31 mouse cellular contexts compared by ENCODE assay signal in the genomic region with DNA sequence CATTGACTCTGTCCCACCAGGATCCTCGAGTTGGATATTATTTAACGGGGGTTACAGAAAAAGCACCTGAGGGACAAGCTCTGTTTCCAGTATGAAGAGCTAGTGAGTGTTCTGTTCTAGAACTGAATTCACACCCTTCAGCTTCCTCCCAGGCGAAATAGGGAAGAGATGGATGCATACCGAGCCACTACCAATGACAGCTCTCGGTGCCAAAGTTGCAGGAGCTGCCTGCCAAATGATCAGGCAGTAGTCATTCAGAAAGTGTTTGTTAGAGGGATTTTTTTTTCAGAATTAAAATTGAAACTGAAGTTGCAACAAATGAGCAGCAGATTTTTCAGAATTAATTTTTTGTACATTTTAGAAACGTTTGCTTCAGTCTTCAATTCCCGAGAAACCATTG.
A peak's percentile ranks its signal among the peaks of the same experiment; 100 is the strongest.
DNase-seq lines count a peak whose midpoint lies in the region; ATAC-seq and TF ChIP-seq lines count a peak whose summit lies in the region.
"Had no signal": no experiment of that assay in that cellular context is flagged by ENCODE, and none has a peak within 500 bp of the region (broad histone marks: within the 10 kb centered on the region; RNA-seq: fewer than 3 reads in every experiment).

No protein-coding gene starts in this region.

- intact Hi-C loops in gastrocnemius, postnatal 14 days (cut with DNase I; ENCODE audit: low total_unique reads) = no loop called here

- no peak for DNase-seq in forebrain, embryonic 11.5 days (ENCODE audit: low spot score)
- DNase-seq in layer of hippocampus, adult 2 months (ENCODE audit: low spot score in 2 of 2) = peak; percentile 27 to 48
- no peak for DNase-seq in layer of hippocampus, adult 9-10 months (ENCODE audit: low spot score)
- DNase-seq in brain, adult 2 months (ENCODE audit: low read depth, low spot score) = peak; percentile 68
- no peak for DNase-seq in gastrocnemius, postnatal 14 days
- DNase-seq: adrenal gland, adult 2 months; adrenal gland, postnatal 36 days; cerebellum, adult 8-10 months; cerebellum, postnatal 36 days; gastrocnemius, postnatal 36 days; heart, adult 18-20 months; heart, postnatal 36 days; kidney, adult 11 months; kidney, postnatal 25 days; liver, postnatal 0 days; midbrain, embryonic 14.5 days; right cerebral cortex, postnatal 4 days; thymus, adult 18-20 months; thymus, postnatal 25 days had no signal

- 72% methylated on average over 7 of the region's 7 CpGs for WGBS in forebrain, embryonic 15.5 days
- 94% methylated on average over 7 of the region's 7 CpGs for WGBS in forebrain, embryonic 11.5 days
- 91% methylated on average over 7 of the region's 7 CpGs for WGBS in hindbrain, embryonic 12.5 days

- peaks cover 10% of the 10 kb centered on the region; the same call in 1 of the 2 replicates for H3K4me1 ChIP-seq in forebrain, embryonic 15.5 days
- H3K4me1 ChIP-seq in forebrain, embryonic 11.5 days (replicated peaks; ENCODE audit: control insufficient read depth, insufficient read depth, low read length) = no peaks in the 10 kb centered on the region
- no peaks in the 10 kb centered on the region for H3K4me1 ChIP-seq in hindbrain, embryonic 12.5 days
- H3K4me1 ChIP-seq: embryonic facial prominence, embryonic 13.5 days; kidney, embryonic 15.5 days; limb, embryonic 12.5 days; liver, embryonic 12.5 days had no signal

- no peak overlapping the region for H3K4me3 ChIP-seq in forebrain, embryonic 15.5 days
- no peak overlapping the region for H3K4me3 ChIP-seq in forebrain, embryonic 11.5 days (ENCODE audit: low read depth, low read length)
- 0 out of 2 replicates have a peak overlapping the region, but pooled peaks have one; percentile 15 for H3K4me3 ChIP-seq in layer of hippocampus, adult 2 months
- H3K4me3 ChIP-seq in hindbrain, embryonic 12.5 days = no peak overlapping the region
- H3K4me3 ChIP-seq: embryonic facial prominence, embryonic 13.5 days; hindbrain, embryonic 13.5 days; kidney, embryonic 15.5 days; left cerebral cortex, adult 2 months; limb, embryonic 12.5 days; liver, embryonic 12.5 days had no signal

- ATAC-seq in forebrain, embryonic 15.5 days (replicated peaks) = 0 out of 2 replicates have a peak, but pooled peaks have one; percentile 38
- ATAC-seq in forebrain, embryonic 11.5 days (replicated peaks; ENCODE audit: low FRiP score) = no peak
- ATAC-seq in CD4-positive, CD25-positive, alpha-beta regulatory T cell, adult 4 months = peak; percentile 48
- no peak for ATAC-seq in hindbrain, embryonic 12.5 days (ENCODE audit: low FRiP score)
- ATAC-seq: liver, embryonic 12.5 days; liver, postnatal 0 days had no signal

- no peak for TF ChIP-seq CTCF in layer of hippocampus, adult 2 months (conservative IDR thresholded peaks at IDR 0.05)

- no peaks in the 10 kb centered on the region for H3K36me3 ChIP-seq in forebrain, embryonic 15.5 days
- H3K36me3 ChIP-seq in forebrain, embryonic 11.5 days (ENCODE audit: control insufficient read depth, insufficient read depth, low read length) = no peaks in the 10 kb centered on the region
- no peaks in the 10 kb centered on the region for H3K36me3 ChIP-seq in hindbrain, embryonic 12.5 days
- H3K36me3 ChIP-seq: embryonic facial prominence, embryonic 13.5 days; hindbrain, embryonic 13.5 days; kidney, embryonic 15.5 days; limb, embryonic 12.5 days; liver, embryonic 12.5 days had no signal

- no peaks in the 10 kb centered on the region for H3K27me3 ChIP-seq in forebrain, embryonic 15.5 days
- H3K27me3 ChIP-seq in forebrain, embryonic 11.5 days (ENCODE audit: control insufficient read depth, insufficient read depth, low read length) = no peaks in the 10 kb centered on the region
- H3K27me3 ChIP-seq in hindbrain, embryonic 12.5 days = no peaks in the 10 kb centered on the region
- H3K27me3 ChIP-seq: embryonic facial prominence, embryonic 13.5 days; hindbrain, embryonic 13.5 days; kidney, embryonic 15.5 days; limb, embryonic 12.5 days; liver, embryonic 12.5 days had no signal

- H3K4me2 ChIP-seq in forebrain, embryonic 15.5 days (replicated peaks) = no peak overlapping the region
- no peak overlapping the region for H3K4me2 ChIP-seq in forebrain, embryonic 11.5 days (ENCODE audit: low read depth, low read length, severe bottlenecking)
- H3K4me2 ChIP-seq in hindbrain, embryonic 12.5 days (replicated peaks) = no peak overlapping the region
- H3K4me2 ChIP-seq: embryonic facial prominence, embryonic 13.5 days; heart, embryonic 11.5 days; hindbrain, embryonic 13.5 days; kidney, embryonic 15.5 days; limb, embryonic 12.5 days; liver, embryonic 12.5 days had no signal

- no peak overlapping the region for H3K9ac ChIP-seq in forebrain, embryonic 15.5 days (replicated peaks)
- H3K9ac ChIP-seq in forebrain, embryonic 11.5 days (ENCODE audit: low read length) = no peak overlapping the region
- no peak overlapping the region for H3K9ac ChIP-seq in hindbrain, embryonic 12.5 days
- H3K9ac ChIP-seq: embryonic facial prominence, embryonic 13.5 days; hindbrain, embryonic 13.5 days; kidney, embryonic 15.5 days; limb, embryonic 12.5 days; liver, embryonic 12.5 days; liver, postnatal 0 days had no signal

- no peak overlapping the region; the same call in 1 of the 2 replicates for H3K27ac ChIP-seq in forebrain, embryonic 15.5 days (replicated peaks)
- H3K27ac ChIP-seq in forebrain, embryonic 11.5 days (ENCODE audit: low read depth, low read length) = no peak overlapping the region
- no peak overlapping the region for H3K27ac ChIP-seq in layer of hippocampus, adult 2 months
- H3K27ac ChIP-seq in hindbrain, embryonic 12.5 days = no peak overlapping the region
- H3K27ac ChIP-seq: embryonic facial prominence, embryonic 13.5 days; hindbrain, embryonic 13.5 days; kidney, embryonic 15.5 days; left cerebral cortex, adult 2 months; limb, embryonic 12.5 days; liver, embryonic 12.5 days; macrophage; stomach, postnatal 0 days had no signal

- H3K9me3 ChIP-seq in forebrain, embryonic 15.5 days = no peaks in the 10 kb centered on the region
- H3K9me3 ChIP-seq in forebrain, embryonic 11.5 days (ENCODE audit: control insufficient read depth, low read length) = no peaks in the 10 kb centered on the region
- H3K9me3 ChIP-seq in hindbrain, embryonic 12.5 days (replicated peaks) = 0 out of 2 replicates have a peak, but pooled peaks cover 3% of the 10 kb centered on the region
- H3K9me3 ChIP-seq: embryonic facial prominence, embryonic 13.5 days; hindbrain, embryonic 13.5 days; kidney, embryonic 15.5 days; liver, embryonic 12.5 days had no signal

Comparison
In these comparisons a context has a peak if more than half of its experiments do, and no peak if none do; other contexts are left out.
1. ATAC-seq: peak in forebrain, embryonic 15.5 days (single experiment) and CD4-positive, CD25-positive, alpha-beta regulatory T cell, adult 4 months (single experiment); none in forebrain, embryonic 11.5 days (single experiment) and hindbrain, embryonic 12.5 days (single experiment).
2. DNase-seq: peak in layer of hippocampus, adult 2 months (2 of 2) and brain, adult 2 months (single experiment); none in forebrain, embryonic 11.5 days (single experiment), layer of hippocampus, adult 9-10 months (single experiment) and gastrocnemius, postnatal 14 days (single experiment).